Mouse (Mus musculus) forebrain, embryonic 12.5 days (tissue): Measurements from ENCODE around the gene Wnk1. TPM values are rescaled to one million over a fixed set of nuclear protein-coding genes. Genes with fewer than 3 reads are reported as not detected.

ENCODE experiments used
- ATAC-seq: fragments of 200-750 bp; cut with Nextera tagmentation; 2 replicates; pipeline ENCODE4 v1.8.0; 2017; ENCODE audit warnings: moderate TSS enrichment; ENCODE audit not compliant: low FRiP score
- H3K27ac ChIP-seq: fragments of 300-500 bp; sonication (generic); 2 replicates; pipeline ENCODE4 v1.5.1; 2016; ENCODE audit warnings: mild to moderate bottlenecking
- H3K27me3 ChIP-seq: fragments of 300-500 bp; sonication (generic); 2 replicates; pipeline ENCODE4 v1.6.1; 2016; ENCODE audit warnings: mild to moderate bottlenecking
- H3K36me3 ChIP-seq: fragments of 300-500 bp; sonication (generic); replicated peaks from 2 replicates; pipeline ENCODE4 v1.6.1; 2016; ENCODE audit warnings: mild to moderate bottlenecking
- H3K4me1 ChIP-seq: fragments of 300-500 bp; sonication (generic); 2 replicates; pipeline ENCODE4 v1.6.1; 2016
- H3K4me2 ChIP-seq: fragments of 300-500 bp; sonication (generic); 2 replicates; pipeline ENCODE4 v1.6.1; 2016; ENCODE audit warnings: mild to moderate bottlenecking, moderate library complexity
- H3K4me3 ChIP-seq: fragments of 300-500 bp; sonication (generic); replicated peaks from 2 replicates; pipeline ENCODE4 v1.5.1; 2016; ENCODE audit warnings: mild to moderate bottlenecking
- H3K9ac ChIP-seq: fragments of 300-500 bp; sonication (generic); 2 replicates; pipeline ENCODE4 v1.6.1; 2016; ENCODE audit warnings: mild to moderate bottlenecking
- H3K9me3 ChIP-seq: fragments of 300-500 bp; sonication (generic); 2 replicates; pipeline ENCODE4 v1.6.1; 2016
- WGBS: fragments of 180-500 bp; shearing (Covaris S2); methylation state at CpG from one replicate; pipeline ENCODE4 v1.1.7; 2016; 5-methylcytosine and 5-hydroxymethylcytosine counted together
- polyA plus RNA-seq: library from polyadenylated mRNA; unstranded; fragments of >200 nt; fragmentation: Nextera tagmentation; extraction: Ambion mirVana; gene quantifications from 2 replicates; pipeline ENCODE4 v1.2.1, GENCODE M21; 2016

Wnk1 gene
- polyA plus RNA-seq, 1 experiment from 2014 or later, result 77.6 TPM

DNA sequence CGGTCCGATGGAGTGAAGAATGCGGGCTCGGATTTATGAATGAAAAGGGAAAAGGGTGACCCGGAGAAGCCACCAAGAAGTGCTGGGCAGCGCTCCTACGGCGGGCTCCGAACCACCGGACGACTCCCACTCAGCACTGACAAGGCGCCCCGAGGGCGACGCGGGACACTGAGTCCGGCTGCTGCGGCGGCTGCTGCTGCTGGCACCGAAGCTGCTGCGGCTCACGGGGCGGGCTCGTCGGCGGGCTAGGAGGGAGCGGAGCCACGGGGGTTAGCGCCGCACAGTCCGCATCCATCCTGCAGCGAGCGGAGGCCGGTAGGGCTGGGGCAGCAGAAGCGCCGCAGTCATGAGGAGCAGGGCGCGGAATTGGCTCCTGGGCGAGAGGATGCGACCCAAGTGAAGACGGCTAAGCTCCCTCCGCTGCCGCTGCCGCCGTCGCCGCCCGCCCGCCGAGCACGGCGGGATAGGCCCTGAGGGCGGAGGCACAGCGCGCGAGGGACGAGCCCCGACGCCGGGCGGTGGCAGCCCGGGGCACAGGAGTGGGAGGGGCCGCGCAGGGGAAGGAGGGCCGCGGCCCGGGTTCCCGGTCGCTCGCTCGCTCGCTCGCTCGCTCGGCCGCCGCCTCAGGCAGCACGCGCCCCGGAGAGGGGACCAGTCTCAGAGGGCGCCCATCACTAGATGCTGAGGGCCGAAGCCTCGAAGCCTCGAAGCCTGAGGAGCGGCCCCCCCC, 671 bp downstream of the Wnk1 start:
- peak; percentile 76 for ATAC-seq
- WGBS, result under 1% methylated on average over 82 of the region's 85 CpGs
- Histone ChIP-seq H3K27me3 (no peaks in the 10 kb centered on the region), H3K4me1 (peaks cover 22% of the 10 kb centered on the region), H3K36me3 (0 out of 2 replicates have a peak, but pooled peaks cover 4% of the 10 kb centered on the region), H3K4me3 (peak overlapping the region; percentile 94), H3K27ac (peak overlapping the region; percentile 99), H3K9ac (peak overlapping the region; percentile 93), H3K9me3 (no peaks in the 10 kb centered on the region), H3K4me2 (peak overlapping the region; percentile 89)

DNA sequence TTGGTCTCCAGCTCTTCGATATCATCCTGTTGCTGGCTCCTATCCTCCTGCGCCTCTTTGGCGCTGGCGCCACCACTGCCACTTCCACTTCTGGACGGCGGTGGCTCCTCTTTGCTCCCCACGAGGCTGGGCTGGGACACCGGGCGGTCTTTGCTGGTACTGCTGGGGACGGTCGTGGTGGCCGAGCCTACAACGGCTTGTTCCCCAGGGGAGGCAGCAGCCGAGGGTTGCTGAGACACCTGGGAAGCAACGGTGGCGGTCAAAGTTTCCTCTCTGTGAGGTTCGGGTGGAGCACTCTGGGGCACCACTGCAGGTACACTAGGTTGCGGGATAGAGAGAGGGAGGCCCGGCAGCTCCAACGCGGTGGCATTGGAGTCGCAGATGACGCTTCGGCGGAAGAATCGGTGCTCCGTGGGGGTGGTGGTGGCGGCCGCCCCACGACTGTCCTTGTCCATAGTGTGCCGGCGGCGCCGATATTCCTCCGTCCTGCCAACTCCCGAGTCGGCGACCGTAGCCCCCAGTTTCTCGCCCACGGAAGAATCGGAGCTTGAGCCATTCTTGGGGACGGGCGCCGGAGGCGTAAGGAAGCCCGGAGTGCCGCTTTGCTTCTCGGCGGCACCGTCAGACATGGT, 1.4 kb downstream of the Wnk1 start:
- H3K27ac ChIP-seq, result peak overlapping the region; percentile 99
- no peaks in the 10 kb centered on the region for H3K27me3 ChIP-seq
- no peaks in the 10 kb centered on the region for H3K9me3 ChIP-seq
- 0 out of 2 replicates have a peak, but pooled peaks cover 8% of the 10 kb centered on the region for H3K36me3 ChIP-seq
- WGBS, result under 1% methylated on average over 51 of the region's 51 CpGs
- H3K9ac ChIP-seq, result peak overlapping the region; percentile 93
- H3K4me1 ChIP-seq, result peaks cover 22% of the 10 kb centered on the region
- peak overlapping the region; percentile 89 for H3K4me2 ChIP-seq
- peak; percentile 10; the same call in 1 of the 2 replicates for ATAC-seq
- H3K4me3 ChIP-seq, result peak overlapping the region; percentile 94

DNA sequence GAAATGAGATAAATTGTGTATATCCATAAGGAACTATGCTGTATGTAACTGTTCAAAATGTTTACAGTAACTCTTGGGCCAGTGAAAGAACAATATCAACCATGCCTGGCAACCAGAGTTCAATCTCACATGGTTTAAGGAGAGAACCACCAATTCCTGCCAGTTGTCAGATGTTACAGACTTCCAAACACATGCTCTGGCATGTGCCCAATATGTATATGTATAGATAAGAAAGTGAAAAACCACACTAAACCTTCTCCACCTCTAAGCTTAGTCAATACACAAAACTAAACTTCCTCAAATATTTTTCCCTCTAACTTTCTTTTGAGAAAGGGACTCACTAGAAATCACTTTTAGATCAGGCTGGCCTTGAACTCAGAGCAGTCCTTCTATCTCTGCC, 13.9 kb downstream of the Wnk1 start:
- Histone ChIP-seq H3K36me3 (peaks cover 20% of the 10 kb centered on the region), H3K4me2 (no peak overlapping the region), H3K9me3 (no peaks in the 10 kb centered on the region), H3K27me3 (no peaks in the 10 kb centered on the region), H3K4me3 (no peak overlapping the region), H3K27ac (no peak overlapping the region), H3K4me1 (no peaks in the 10 kb centered on the region), H3K9ac (no peak overlapping the region)
- ATAC-seq, result no peak

DNA sequence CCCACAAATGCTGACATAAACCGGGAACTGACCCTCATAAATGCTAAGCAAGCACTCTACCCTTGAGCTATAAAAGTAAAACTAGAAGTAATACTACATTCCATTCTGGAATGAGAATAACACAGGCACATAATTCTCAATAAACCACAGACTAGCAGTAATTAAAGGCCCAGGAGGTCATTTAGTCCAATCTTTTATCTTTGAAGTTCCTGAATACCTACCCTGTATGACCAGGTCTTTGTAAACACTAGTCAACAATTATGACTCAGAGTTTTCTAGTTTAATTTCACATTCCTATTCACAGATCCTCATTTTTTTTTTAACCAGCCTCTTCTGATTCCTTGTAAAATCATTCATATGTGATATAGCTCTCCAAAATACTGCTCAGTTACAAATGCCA, 14.7 kb downstream of the Wnk1 start:
- H3K27me3 ChIP-seq, result no peaks in the 10 kb centered on the region
- no peak for ATAC-seq
- H3K9me3 ChIP-seq, result no peaks in the 10 kb centered on the region
- no peak overlapping the region for H3K27ac ChIP-seq
- no peak overlapping the region for H3K4me3 ChIP-seq
- no peak overlapping the region for H3K9ac ChIP-seq
- H3K4me2 ChIP-seq, result no peak overlapping the region
- H3K36me3 ChIP-seq, result peaks cover 13% of the 10 kb centered on the region
- no peaks in the 10 kb centered on the region for H3K4me1 ChIP-seq
- 84% methylated on average over 1 of the region's 1 CpGs for WGBS

DNA sequence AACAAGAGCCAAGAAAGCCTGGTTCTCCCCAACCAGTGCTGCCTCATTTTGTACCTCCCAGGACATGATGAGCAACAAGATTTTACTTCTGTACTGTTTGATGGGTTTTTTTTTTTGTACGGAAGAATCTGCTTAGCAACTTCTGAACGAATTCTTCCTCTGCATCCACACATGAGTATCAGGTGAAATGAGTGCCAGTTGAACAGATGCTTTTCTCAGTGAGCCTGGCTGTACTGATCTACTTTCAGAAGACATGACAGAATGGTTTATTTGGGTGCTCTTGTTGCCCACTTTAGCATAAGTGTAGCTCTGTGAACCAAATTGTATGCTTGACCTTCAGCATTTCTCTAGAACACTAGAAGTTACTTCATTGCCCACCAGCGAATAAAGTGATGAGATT, 16.4 kb downstream of the Wnk1 start:
- Histone ChIP-seq H3K9ac (no peak overlapping the region), H3K27me3 (no peaks in the 10 kb centered on the region), H3K4me3 (no peak overlapping the region), H3K9me3 (no peaks in the 10 kb centered on the region), H3K4me2 (no peak overlapping the region), H3K4me1 (no peaks in the 10 kb centered on the region), H3K27ac (no peak overlapping the region), H3K36me3 (peaks cover 10% of the 10 kb centered on the region)
- WGBS, result 92% methylated on average over 3 of the region's 3 CpGs
- no peak for ATAC-seq

DNA sequence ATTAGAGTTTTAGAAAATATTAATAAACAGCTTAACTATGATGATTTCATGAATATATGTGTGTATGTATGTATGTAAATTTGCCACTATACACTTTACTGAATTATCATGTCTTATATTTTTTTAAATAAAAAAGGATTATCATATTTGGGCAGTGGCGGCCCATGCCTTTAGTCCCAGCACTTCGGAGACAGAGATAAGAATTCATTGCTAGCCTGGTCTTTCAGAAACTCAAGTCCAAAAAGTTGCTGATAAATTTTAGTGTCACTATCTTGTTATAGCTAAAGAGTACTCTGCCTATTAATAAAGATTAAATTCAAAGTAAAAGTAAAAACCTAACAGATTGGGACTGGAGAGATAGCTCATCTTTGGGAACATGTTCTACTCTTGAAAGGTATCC, 18.8 kb downstream of the Wnk1 start:
- 0 out of 2 replicates have a peak, but pooled peaks cover 2% of the 10 kb centered on the region for H3K4me1 ChIP-seq
- no peak overlapping the region for H3K4me2 ChIP-seq
- H3K4me3 ChIP-seq, result no peak overlapping the region
- no peaks in the 10 kb centered on the region for H3K9me3 ChIP-seq
- ATAC-seq, result no peak
- H3K36me3 ChIP-seq, result no peaks in the 10 kb centered on the region
- no peak overlapping the region for H3K9ac ChIP-seq
- no peak overlapping the region for H3K27ac ChIP-seq
- 93% methylated on average over 2 of the region's 2 CpGs for WGBS
- no peaks in the 10 kb centered on the region for H3K27me3 ChIP-seq

DNA sequence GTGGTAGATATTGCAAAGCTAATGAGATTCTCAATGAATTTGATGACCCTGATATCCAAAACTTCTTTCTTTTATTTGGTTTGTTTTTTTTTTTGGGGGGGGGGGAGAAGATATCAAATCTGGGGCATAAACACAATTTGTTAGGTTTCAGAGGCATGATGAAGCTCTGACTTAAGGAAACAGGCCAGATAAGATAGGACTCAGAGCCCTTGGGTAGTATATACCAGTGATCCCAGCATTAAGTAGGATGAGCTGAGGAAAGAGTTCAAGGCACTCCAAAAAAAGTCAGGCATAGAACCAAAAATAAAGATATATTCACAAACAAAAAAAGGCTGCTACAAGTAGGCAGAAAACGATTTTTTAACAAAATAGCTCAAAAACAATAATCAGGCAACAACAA, 25.3 kb downstream of the Wnk1 start:
- Histone ChIP-seq H3K4me3 (no peak overlapping the region), H3K9me3 (no peaks in the 10 kb centered on the region), H3K4me2 (no peak overlapping the region), H3K9ac (no peak overlapping the region), H3K36me3 (no peaks in the 10 kb centered on the region), H3K4me1 (peaks cover 3% of the 10 kb centered on the region; the same call in 1 of the 2 replicates), H3K27ac (no peak overlapping the region), H3K27me3 (no peaks in the 10 kb centered on the region)
- no peak for ATAC-seq
- WGBS, result 86% methylated on average over 1 of the region's 1 CpGs

DNA sequence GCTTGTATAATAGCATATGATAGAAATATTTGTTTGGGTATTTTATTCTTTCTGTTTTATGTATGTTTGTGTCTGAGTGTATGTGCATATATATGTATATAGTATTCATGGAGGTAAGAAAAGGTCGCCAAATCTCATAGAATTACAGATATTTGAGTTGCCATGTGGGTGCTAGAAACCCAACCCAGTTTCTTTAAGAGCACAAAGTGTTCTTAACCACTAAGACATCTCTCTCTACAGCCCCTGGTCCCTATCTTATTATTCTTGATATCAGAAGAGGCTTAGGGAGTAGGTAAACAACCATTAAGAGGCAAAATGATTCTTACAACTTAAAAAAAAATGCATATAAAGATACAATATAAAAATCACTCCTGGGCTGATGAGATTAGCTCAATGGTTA, 27.0 kb downstream of the Wnk1 start:
- 91% methylated on average over 1 of the region's 1 CpGs for WGBS
- H3K36me3 ChIP-seq, result no peaks in the 10 kb centered on the region
- no peaks in the 10 kb centered on the region for H3K27me3 ChIP-seq
- no peak overlapping the region for H3K4me3 ChIP-seq
- no peaks in the 10 kb centered on the region for H3K9me3 ChIP-seq
- no peak overlapping the region for H3K27ac ChIP-seq
- ATAC-seq, result no peak
- no peak overlapping the region for H3K4me2 ChIP-seq
- peaks cover 3% of the 10 kb centered on the region; the same call in 1 of the 2 replicates for H3K4me1 ChIP-seq
- no peak overlapping the region for H3K9ac ChIP-seq

DNA sequence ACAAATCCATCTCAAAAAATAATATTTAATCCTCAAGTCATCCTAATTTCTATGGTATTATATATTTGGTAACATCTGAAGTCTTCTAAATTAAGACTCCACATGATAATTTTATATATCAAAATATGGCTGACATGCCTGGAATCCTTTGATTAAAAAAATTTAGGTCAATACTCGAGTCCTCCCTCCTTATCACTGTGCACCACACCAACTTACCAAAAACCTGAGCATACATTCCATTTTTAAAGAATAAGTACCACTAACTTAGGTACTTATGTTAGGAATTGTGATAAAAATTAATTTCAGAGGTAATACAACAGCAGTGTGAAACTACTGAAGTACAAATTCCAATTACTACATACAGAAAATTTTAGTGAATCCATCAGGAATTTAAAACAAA, 27.5 kb downstream of the Wnk1 start:
- 76% methylated on average over 1 of the region's 1 CpGs for WGBS
- no peak for ATAC-seq
- Histone ChIP-seq H3K27me3 (no peaks in the 10 kb centered on the region), H3K9ac (no peak overlapping the region), H3K4me2 (no peak overlapping the region), H3K4me1 (peaks cover 3% of the 10 kb centered on the region; the same call in 1 of the 2 replicates), H3K36me3 (no peaks in the 10 kb centered on the region), H3K27ac (no peak overlapping the region), H3K9me3 (no peaks in the 10 kb centered on the region), H3K4me3 (no peak overlapping the region)

DNA sequence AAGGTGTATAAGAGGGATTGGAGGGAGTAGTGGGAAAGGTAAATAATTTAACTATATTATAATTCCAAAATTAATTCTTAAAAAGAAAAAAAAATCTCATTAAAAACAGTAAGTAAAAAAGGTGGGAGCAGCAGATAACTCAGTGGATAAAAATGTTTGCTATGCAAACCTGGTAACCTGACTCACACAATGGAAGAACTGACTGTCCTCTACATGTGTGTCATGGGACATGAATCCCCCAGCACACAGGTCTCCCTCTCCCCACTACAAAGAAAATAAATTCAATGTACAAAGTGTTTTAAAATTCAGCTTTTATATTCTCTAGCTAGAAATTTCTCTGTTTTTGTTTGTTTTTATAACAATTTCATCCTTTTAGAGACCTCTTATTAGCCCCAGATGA, 27.9 kb downstream of the Wnk1 start:
- no peak overlapping the region for H3K4me3 ChIP-seq
- no peak for ATAC-seq
- H3K36me3 ChIP-seq, result no peaks in the 10 kb centered on the region
- no peaks in the 10 kb centered on the region for H3K9me3 ChIP-seq
- H3K27ac ChIP-seq, result no peak overlapping the region
- H3K4me2 ChIP-seq, result no peak overlapping the region
- no peaks in the 10 kb centered on the region for H3K27me3 ChIP-seq
- H3K9ac ChIP-seq, result no peak overlapping the region
- H3K4me1 ChIP-seq, result peaks cover 3% of the 10 kb centered on the region; the same call in 1 of the 2 replicates

DNA sequence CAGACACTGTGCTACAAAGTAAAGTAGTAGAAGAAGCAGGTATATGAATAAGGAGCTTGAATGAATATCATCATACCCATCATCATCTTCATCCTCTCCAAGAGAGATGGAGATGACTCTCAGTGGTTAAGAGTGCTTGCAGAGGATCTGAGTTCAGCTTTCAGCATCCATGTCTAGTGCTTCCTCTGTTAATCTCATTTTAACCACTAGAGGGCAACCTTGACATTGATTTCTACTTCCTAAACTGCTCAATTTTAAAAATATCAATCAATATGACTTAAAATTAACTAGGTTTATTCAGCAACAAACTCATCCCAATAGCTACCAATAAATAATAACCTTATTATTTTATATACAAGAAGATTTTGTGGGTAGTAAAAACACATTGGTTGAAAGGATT, 36.8 kb downstream of the Wnk1 start:
- Histone ChIP-seq H3K27ac (no peak overlapping the region), H3K4me3 (no peak overlapping the region), H3K4me1 (no peaks in the 10 kb centered on the region), H3K36me3 (peaks cover 13% of the 10 kb centered on the region), H3K9ac (no peak overlapping the region), H3K9me3 (no peaks in the 10 kb centered on the region), H3K27me3 (no peaks in the 10 kb centered on the region), H3K4me2 (no peak overlapping the region)
- no peak for ATAC-seq

DNA sequence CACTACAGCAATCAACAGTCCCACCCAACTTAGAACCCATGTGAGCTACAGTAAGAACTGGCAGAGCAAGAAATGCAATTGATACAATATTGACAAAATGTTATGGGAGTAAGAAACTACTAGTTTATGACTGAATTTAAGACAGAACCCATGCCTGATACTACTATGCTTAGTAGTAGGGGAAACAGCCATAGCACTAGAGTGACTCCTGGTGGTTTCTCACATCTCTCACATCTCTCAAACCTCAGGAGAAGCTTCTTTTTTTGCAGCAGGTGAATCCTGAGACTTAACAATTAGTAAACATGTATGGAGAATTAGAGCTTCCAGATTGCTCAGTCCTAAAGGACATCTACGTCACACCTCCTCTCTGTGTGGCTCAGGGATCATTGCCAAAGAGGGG, 42.0 kb downstream of the Wnk1 start:
- Histone ChIP-seq H3K27me3 (no peaks in the 10 kb centered on the region), H3K4me3 (no peak overlapping the region), H3K4me2 (no peak overlapping the region), H3K9me3 (no peaks in the 10 kb centered on the region), H3K9ac (no peak overlapping the region), H3K27ac (no peak overlapping the region), H3K36me3 (peaks cover 14% of the 10 kb centered on the region), H3K4me1 (no peaks in the 10 kb centered on the region)
- no peak for ATAC-seq
- 83% methylated on average over 1 of the region's 1 CpGs for WGBS
